Mouse (Mus musculus) erythroblast, embryonic 14.5 days (primary cell): Measurements from ENCODE around the gene Hhip.

ENCODE experiments used
- GATA1 ChIP-seq: IDR thresholded peaks from 2 replicates; pipeline ENCODE4 v1.6.1; 2012; ENCODE audit warnings: low read length, inconsistent platforms, mixed read lengths
- TAL1 ChIP-seq: IDR thresholded peaks from 3 replicates; pipeline ENCODE4 v1.6.1; 2012; ENCODE audit warnings: low read length, inconsistent platforms, mixed read lengths

DNA sequence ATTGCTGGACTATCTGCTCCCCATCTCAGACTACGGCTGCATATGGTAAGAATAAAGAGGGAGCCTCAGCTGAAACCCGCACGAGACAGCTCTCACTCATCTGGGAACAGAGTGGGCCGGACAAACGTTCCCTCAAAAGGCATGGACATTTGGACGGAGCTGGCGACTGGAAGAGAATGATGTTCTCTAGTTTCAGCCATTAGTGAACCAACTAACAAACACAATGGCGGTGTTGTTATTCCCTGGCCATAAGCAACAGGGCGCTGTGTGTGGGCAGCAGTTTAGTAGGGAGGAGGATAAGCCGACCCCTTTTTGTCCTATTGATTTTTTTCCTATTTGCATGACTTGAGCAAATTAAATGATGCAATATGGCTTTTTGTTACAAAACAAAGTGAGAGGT lies 2.0 kb downstream of the Hhip start:
- no peak for TF ChIP-seq GATA1
- TF ChIP-seq TAL1 = no peak
